Comparison of ENCODE assay signal across 9 mouse cellular contexts in the genomic region with DNA sequence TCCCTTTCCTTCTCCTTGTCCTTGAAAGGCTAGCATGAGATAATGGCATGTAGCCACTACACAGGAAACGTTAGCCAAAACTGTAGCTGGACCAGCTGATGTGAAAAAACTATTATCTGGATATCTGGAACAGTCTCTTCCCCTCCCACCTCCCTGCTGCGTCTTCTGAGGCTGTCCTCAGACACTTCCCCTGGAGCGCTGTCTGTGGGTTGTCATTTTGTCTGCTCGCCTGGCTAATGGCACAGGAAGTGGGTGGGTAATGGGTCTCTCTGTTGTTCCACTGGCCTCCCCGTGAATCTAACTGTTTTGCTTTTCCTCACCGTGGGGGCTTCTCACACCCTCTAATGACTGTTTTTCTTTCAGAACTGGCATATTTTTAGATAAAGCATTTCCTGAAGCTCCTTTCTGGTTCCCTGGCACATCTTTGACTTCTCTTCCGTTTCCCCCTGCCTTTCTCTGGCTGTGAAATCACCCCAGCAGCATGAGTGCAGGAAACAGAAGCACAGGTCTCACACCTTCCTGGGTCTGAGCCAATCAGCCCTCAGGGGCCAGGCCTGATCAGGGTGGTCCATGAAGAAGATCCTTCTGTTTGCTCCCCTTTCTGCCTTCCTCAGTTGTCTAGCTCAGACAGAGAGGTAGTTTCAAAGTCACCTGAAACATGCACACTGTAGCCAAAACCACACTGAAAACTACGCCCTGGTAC.
A peak's percentile ranks its signal among the peaks of the same experiment; 100 is the strongest.
DNase-seq lines count a peak whose midpoint lies in the region; ATAC-seq and TF ChIP-seq lines count a peak whose summit lies in the region.
"Had no signal": no experiment of that assay in that cellular context is flagged by ENCODE, and none has a peak within 500 bp of the region (broad histone marks: within the 10 kb centered on the region; RNA-seq: fewer than 3 reads in every experiment).

No protein-coding gene starts in this region.

- H3K9me3 ChIP-seq in midbrain, postnatal 0 days (ENCODE audit: low read length), result no peaks in the 10 kb centered on the region
- H3K9me3 ChIP-seq in midbrain, embryonic 16.5 days (replicated peaks; ENCODE audit: control insufficient read depth, low read length, poor library complexity, severe bottlenecking), result no peaks in the 10 kb centered on the region
- H3K9me3 ChIP-seq: neural tube, embryonic 13.5 days had no signal

- no peak overlapping the region for H3K9ac ChIP-seq in midbrain, postnatal 0 days (replicated peaks; ENCODE audit: low read length, poor library complexity, severe bottlenecking)
- no peak overlapping the region for H3K9ac ChIP-seq in midbrain, embryonic 16.5 days (ENCODE audit: low read depth, low read length)
- H3K9ac ChIP-seq: neural tube, embryonic 13.5 days had no signal

- TF ChIP-seq CTCF in midbrain, postnatal 0 days (IDR thresholded peaks at IDR 0.05), result no peak

- H3K4me1 ChIP-seq in midbrain, postnatal 0 days (ENCODE audit: insufficient read depth, low read length), result no peaks in the 10 kb centered on the region
- H3K4me1 ChIP-seq in midbrain, embryonic 16.5 days (ENCODE audit: control insufficient read depth, insufficient read depth, low read length), result no peaks in the 10 kb centered on the region
- H3K4me1 ChIP-seq: neural tube, embryonic 13.5 days had no signal

- no peak overlapping the region for H3K4me3 ChIP-seq in midbrain, postnatal 0 days (ENCODE audit: low read depth, low read length)
- no peak overlapping the region for H3K4me3 ChIP-seq in midbrain, embryonic 16.5 days (ENCODE audit: low read depth, low read length)
- H3K4me3 ChIP-seq: neural tube, embryonic 13.5 days had no signal

- H3K27me3 ChIP-seq in midbrain, postnatal 0 days (ENCODE audit: insufficient read depth, low read length), result no peaks in the 10 kb centered on the region
- H3K27me3 ChIP-seq in midbrain, embryonic 16.5 days (ENCODE audit: control insufficient read depth, insufficient read depth, low read depth, low read length), result no peaks in the 10 kb centered on the region
- H3K27me3 ChIP-seq: neural tube, embryonic 13.5 days had no signal

- no peaks in the 10 kb centered on the region for H3K36me3 ChIP-seq in midbrain, postnatal 0 days (ENCODE audit: insufficient read depth, low read length)
- no peaks in the 10 kb centered on the region for H3K36me3 ChIP-seq in midbrain, embryonic 16.5 days (ENCODE audit: control insufficient read depth, insufficient read depth, low read length)
- H3K36me3 ChIP-seq: neural tube, embryonic 13.5 days had no signal

- no peak for DNase-seq in midbrain, postnatal 0 days (ENCODE audit: low spot score)
- DNase-seq in heart, adult 11 months, result peak; percentile 97
- DNase-seq in kidney, postnatal 36 days, result peak; percentile 53 to 76
- DNase-seq in thymus, postnatal 25 days, result peak; percentile 38
- DNase-seq in gastrocnemius, adult 8-10 months (ENCODE audit: low spot score in 2 of 2), result no peak
- no peak for DNase-seq in retina, postnatal 1 day

- no peak for ATAC-seq in midbrain, postnatal 0 days (ENCODE audit: low FRiP score)
- ATAC-seq in midbrain, embryonic 16.5 days, result no peak
- peak; percentile 85 for ATAC-seq in megakaryocyte, adult 5-6 weeks (ENCODE audit: poor library complexity, severe bottlenecking)

- 0 out of 2 replicates have a peak overlapping the region, but pooled peaks have one; percentile 26 for H3K27ac ChIP-seq in midbrain, postnatal 0 days (ENCODE audit: low read depth, low read length)
- H3K27ac ChIP-seq in midbrain, embryonic 16.5 days (ENCODE audit: low read length), result no peak overlapping the region
- H3K27ac ChIP-seq: neural tube, embryonic 13.5 days had no signal

- WGBS in midbrain, postnatal 0 days, result 73% methylated on average over 8 of the region's 8 CpGs
- WGBS in midbrain, embryonic 16.5 days, result 76% methylated on average over 8 of the region's 8 CpGs

- no peak overlapping the region for H3K4me2 ChIP-seq in midbrain, postnatal 0 days (ENCODE audit: low read depth, low read length, poor library complexity, severe bottlenecking)
- no peak overlapping the region for H3K4me2 ChIP-seq in midbrain, embryonic 16.5 days (ENCODE audit: low read length)
- H3K4me2 ChIP-seq: neural tube, embryonic 13.5 days had no signal

Comparison
In these comparisons a context has a peak if more than half of its experiments do, and no peak if none do; other contexts are left out.
1. DNase-seq: peak in heart, adult 11 months (single experiment), kidney, postnatal 36 days (2 of 2) and thymus, postnatal 25 days (single experiment); none in midbrain, postnatal 0 days (single experiment), gastrocnemius, adult 8-10 months (0 of 2) and retina, postnatal 1 day (single experiment).